Mouse (Mus musculus) thymus, postnatal 4 days (tissue): Measurements from ENCODE around the gene Prune1.

Experiments used
- DNase-seq: peaks from one replicate; pipeline ENCODE4 v3.0.0; 2021

Gene Prune1

GRCm38 (mm10) chr3:95275161-95275560, 6.7 kb downstream of the Prune1 start:
- DNase-seq, result no peak

GRCm38 (mm10) chr3:95274453-95274852, 7.4 kb downstream of the Prune1 start:
- DNase-seq, result no peak

- DNase-seq, result no peak
These were observed 8.4 kb downstream of the Prune1 start for GRCm38 (mm10) chr3:95273471-95273870.

GRCm38 (mm10) chr3:95270766-95271364, 11.0 kb downstream of the Prune1 start:
- no peak for DNase-seq

- DNase-seq, result no peak
These were observed 12.1 kb downstream of the Prune1 start for GRCm38 (mm10) chr3:95269789-95270188.

GRCm38 (mm10) chr3:95267855-95268254, 14.0 kb downstream of the Prune1 start:
- DNase-seq, result no peak

GRCm38 (mm10) chr3:95266052-95266451, 15.8 kb downstream of the Prune1 start:
- no peak for DNase-seq

GRCm38 (mm10) chr3:95264724-95265123, 17.2 kb downstream of the Prune1 start:
- DNase-seq, result no peak

- peak; percentile 91 for DNase-seq
These were observed 18.7 kb downstream of the Prune1 start for GRCm38 (mm10) chr3:95263089-95263739.

- DNase-seq, result no peak
These were observed 19.9 kb downstream of the Prune1 start for GRCm38 (mm10) chr3:95261975-95262374.

- no peak for DNase-seq
These were observed 24.9 kb downstream of the Prune1 start for GRCm38 (mm10) chr3:95256931-95257330.

- no peak for DNase-seq
These were observed 31.0 kb downstream of the Prune1 start, which contains the start of gene Bnipl for GRCm38 (mm10) chr3:95250783-95251424. Bnipl (minus strand) TSS chr3:95251193.

GRCm38 (mm10) chr3:95250361-95250760, 31.5 kb downstream of the Prune1 start:
- no peak for DNase-seq

GRCm38 (mm10) chr3:95247660-95248336, 34.1 kb downstream of the Prune1 start:
- no peak for DNase-seq

GRCm38 (mm10) chr3:95246465-95247231, 35.2 kb downstream of the Prune1 start:
- DNase-seq, result no peak

GRCm38 (mm10) chr3:95243086-95243485, 38.8 kb downstream of the Prune1 start:
- DNase-seq, result no peak

GRCm38 (mm10) chr3:95241498-95241897, 40.4 kb downstream of the Prune1 start, which contains the start of gene Gm128:
Gm128 (minus strand) TSS chr3:95241598.
- DNase-seq, result no peak

GRCm38 (mm10) chr3:95240900-95241299, 41.0 kb downstream of the Prune1 start:
- no peak for DNase-seq

GRCm38 (mm10) chr3:95239971-95240370, 41.9 kb downstream of the Prune1 start:
- DNase-seq, result no peak

- DNase-seq, result no peak
These were observed 42.9 kb downstream of the Prune1 start for GRCm38 (mm10) chr3:95239022-95239421.

- no peak for DNase-seq
These were observed 44.3 kb downstream of the Prune1 start for GRCm38 (mm10) chr3:95237541-95238099.
